Mouse (Mus musculus): Measurements from ENCODE around the gene Irf2bp2. TPM values are rescaled to one million over a fixed set of nuclear protein-coding genes. Genes with fewer than 3 reads are reported as not detected.

The Irf2bp2 gene
- polyA plus RNA-seq, 1 experiment from 2014 or later: 11.7 TPM

- Histone ChIP-seq H3K27me3 (ENCODE audit: control insufficient read depth, insufficient read depth, low read depth, low read length) (no peaks in the 10 kb centered on the region), H3K9ac (ENCODE audit: low read length) (no peak overlapping the region), H3K9me3 (ENCODE audit: control insufficient read depth, low read length) (no peaks in the 10 kb centered on the region), H3K4me1 (replicated peaks; ENCODE audit: control insufficient read depth, insufficient read depth, low read length) (peaks cover 29% of the 10 kb centered on the region), H3K27ac (ENCODE audit: low read length) (no peak overlapping the region), H3K4me3 (ENCODE audit: low read length) (no peak overlapping the region), H3K4me2 (ENCODE audit: low read depth, low read length) (no peak overlapping the region), H3K36me3 (ENCODE audit: control insufficient read depth, insufficient read depth, low read length) (no peaks in the 10 kb centered on the region)
- no peak for ATAC-seq (ENCODE audit: low read depth)
- 65% methylated on average over 10 of the region's 10 CpGs for WGBS
Measured at GRCm38 (mm10) chr8:126542090-126542689, 51.6 kb downstream of the Irf2bp2 start.

GRCm38 (mm10) chr8:126540298-126540697 lies 53.5 kb downstream of the Irf2bp2 start:
- 73% methylated on average over 5 of the region's 5 CpGs for WGBS
- no peak overlapping the region for H3K4me3 ChIP-seq (ENCODE audit: low read length)
- ATAC-seq (ENCODE audit: low read depth): no peak
- peaks cover 40% of the 10 kb centered on the region for H3K4me1 ChIP-seq (replicated peaks; ENCODE audit: control insufficient read depth, insufficient read depth, low read length)
- no peak overlapping the region for H3K27ac ChIP-seq (ENCODE audit: low read length)
- H3K36me3 ChIP-seq (ENCODE audit: control insufficient read depth, insufficient read depth, low read length): no peaks in the 10 kb centered on the region
- no peak overlapping the region for H3K9ac ChIP-seq (ENCODE audit: low read length)
- H3K4me2 ChIP-seq (ENCODE audit: low read depth, low read length): no peak overlapping the region
- H3K27me3 ChIP-seq (ENCODE audit: control insufficient read depth, insufficient read depth, low read depth, low read length): no peaks in the 10 kb centered on the region
- no peaks in the 10 kb centered on the region for H3K9me3 ChIP-seq (ENCODE audit: control insufficient read depth, low read length)

DNA sequence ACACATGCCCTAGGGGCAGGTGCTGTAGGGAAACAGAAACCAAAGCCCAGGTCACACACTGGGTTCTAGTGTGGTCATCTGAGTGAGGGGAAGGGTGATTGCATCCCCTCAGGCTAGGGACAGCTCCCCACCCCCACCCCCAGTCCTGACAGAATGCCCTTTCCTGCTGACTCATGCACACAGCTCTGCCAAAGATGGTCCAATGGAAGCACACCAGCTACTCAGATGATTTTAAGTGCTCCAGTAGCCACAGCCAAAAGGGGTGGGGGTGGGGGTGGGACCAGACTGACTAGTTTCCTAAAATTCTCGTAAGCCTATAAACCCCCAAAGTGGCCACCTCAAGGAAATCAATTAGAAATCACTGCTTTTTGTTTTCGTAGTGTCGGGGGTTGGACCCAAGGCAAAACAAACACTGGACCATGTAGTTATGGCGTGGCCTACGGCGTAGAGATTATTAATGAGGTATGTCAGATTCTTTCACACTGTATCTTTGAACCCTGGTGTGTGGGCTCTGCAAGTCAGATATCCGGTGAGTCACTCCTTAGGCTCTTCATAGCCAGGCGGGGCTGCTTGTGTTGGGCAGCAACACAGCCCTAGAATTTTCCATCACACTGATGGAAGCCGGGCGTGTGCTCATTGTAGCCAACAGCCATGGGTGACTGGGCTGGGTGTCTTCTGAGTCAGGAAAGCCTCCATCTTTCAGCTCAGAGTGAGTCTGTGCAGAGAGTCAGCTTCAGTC lies 54.3 kb downstream of the Irf2bp2 start:
- Histone ChIP-seq H3K4me3 (ENCODE audit: low read length) (no peak overlapping the region), H3K27ac (ENCODE audit: low read length) (no peak overlapping the region), H3K4me2 (ENCODE audit: low read depth, low read length) (no peak overlapping the region), H3K9me3 (ENCODE audit: control insufficient read depth, low read length) (no peaks in the 10 kb centered on the region), H3K4me1 (replicated peaks; ENCODE audit: control insufficient read depth, insufficient read depth, low read length) (peaks cover 40% of the 10 kb centered on the region), H3K27me3 (ENCODE audit: control insufficient read depth, insufficient read depth, low read depth, low read length) (no peaks in the 10 kb centered on the region), H3K9ac (ENCODE audit: low read length) (no peak overlapping the region), H3K36me3 (ENCODE audit: control insufficient read depth, insufficient read depth, low read length) (no peaks in the 10 kb centered on the region)
- peak; percentile 41 for ATAC-seq (ENCODE audit: low read depth)
- 30% methylated on average over 10 of the region's 10 CpGs for WGBS

GRCm38 (mm10) chr8:126538648-126539354 lies 55.0 kb downstream of the Irf2bp2 start:
- Histone ChIP-seq H3K9me3 (ENCODE audit: control insufficient read depth, low read length) (no peaks in the 10 kb centered on the region), H3K4me2 (ENCODE audit: low read depth, low read length) (no peak overlapping the region), H3K4me3 (ENCODE audit: low read length) (no peak overlapping the region), H3K36me3 (ENCODE audit: control insufficient read depth, insufficient read depth, low read length) (no peaks in the 10 kb centered on the region), H3K4me1 (replicated peaks; ENCODE audit: control insufficient read depth, insufficient read depth, low read length) (peaks cover 40% of the 10 kb centered on the region), H3K9ac (ENCODE audit: low read length) (no peak overlapping the region), H3K27ac (ENCODE audit: low read length) (no peak overlapping the region), H3K27me3 (ENCODE audit: control insufficient read depth, insufficient read depth, low read depth, low read length) (no peaks in the 10 kb centered on the region)
- WGBS: 10% methylated on average over 12 of the region's 12 CpGs
- peak; percentile 10; the same call in 1 of the 2 replicates for ATAC-seq (ENCODE audit: low read depth)

Other genes with a start within 250 kb of the Irf2bp2 start
- gene Coa6, start 171.5 kb downstream of the Irf2bp2 start, polyA plus RNA-seq (2015; fragmentation: Nextera tagmentation; extraction: Ambion mirVana): 51.0 and 54.4 TPM in 2 replicates
- 2.2 and 2.5 TPM in 2 replicates for gene Tarbp1, start 118.9 kb downstream of the Irf2bp2 start, polyA plus RNA-seq (2015; fragmentation: Nextera tagmentation; extraction: Ambion mirVana)